Mouse (Mus musculus): ENCODE measurements around the gene Hapln2. TPM values are rescaled to one million over a fixed set of nuclear protein-coding genes. Genes with fewer than 3 reads are reported as not detected.

Hapln2 gene
- total and polyA plus RNA-seq, 3 experiments, result not detected

GRCm38 (mm10) chr3:87987633-87988032 is 39.8 kb downstream of the Hapln2 start (continued):
- no peak for TF ChIP-seq USF1 (IDR thresholded peaks at IDR 0.05; ENCODE audit: low read depth, low read length)
- peak; percentile 88 for TF ChIP-seq TBP (IDR thresholded peaks at IDR 0.05; ENCODE audit: low read depth, low read length)
- peak; percentile 73 to 86 for TF ChIP-seq POLR2A (IDR thresholded peaks at IDR 0.05; ENCODE audit: control insufficient read depth in 1 of 2, insufficient read depth in 1 of 2, low read depth in 1 of 2, low read length in 2 of 2, poor library complexity in 1 of 2)
- TF ChIP-seq ETS1 (IDR thresholded peaks at IDR 0.05; ENCODE audit: low read depth, low read length), result no peak
- no peak for TF ChIP-seq UBTF (IDR thresholded peaks at IDR 0.05; ENCODE audit: borderline replicate concordance, insufficient read depth, low read depth, low read length)
- TF ChIP-seq MYC (IDR thresholded peaks at IDR 0.05; ENCODE audit: low read depth, low read length), result no peak
- no peak for TF ChIP-seq GATA1 (IDR thresholded peaks at IDR 0.05; ENCODE audit: low read depth, low read length)
- peak; percentile 33; the same call in 1 of the 2 replicates for TF ChIP-seq MYB (IDR thresholded peaks at IDR 0.05; ENCODE audit: low read depth, low read length)
- no peak for TF ChIP-seq CHD2 (IDR thresholded peaks at IDR 0.05; ENCODE audit: low read length)
- TF ChIP-seq HCFC1 (IDR thresholded peaks at IDR 0.05; ENCODE audit: low read depth, low read length), result peak; percentile 76
- no peak for TF ChIP-seq E2F4 (IDR thresholded peaks at IDR 0.05; ENCODE audit: borderline replicate concordance, low read depth, low read length)
- TF ChIP-seq NELFE (IDR thresholded peaks at IDR 0.05; ENCODE audit: low read depth, low read length), result peak; percentile 75

- Histone ChIP-seq H3K27ac (ENCODE audit: control insufficient read depth, low read depth, low read length) (peak overlapping the region; percentile 60), H3K79me2 (ENCODE audit: control insufficient read depth, insufficient read depth, low read length, poor library complexity) (no peaks in the 10 kb centered on the region), H3K4me3 (ENCODE audit: control insufficient read depth in 1 of 2, insufficient read depth in 1 of 2, low read depth in 2 of 2, low read length in 2 of 2) (peak overlapping the region; percentile 56 to 62), H3K27me3 (ENCODE audit: control insufficient read depth in 1 of 2, insufficient read depth in 2 of 2, low read length in 2 of 2) (no peaks in the 10 kb centered on the region), H3K9me3 (replicated peaks; ENCODE audit: insufficient read depth, low read length) (no peaks in the 10 kb centered on the region), H3K36me3 (ENCODE audit: control insufficient read depth in 1 of 2, insufficient read depth in 2 of 2, low read length in 2 of 2) (no peaks in the 10 kb centered on the region; a peak in 1 of 4 replicates), H3K9ac (ENCODE audit: control insufficient read depth, low read depth, low read length, poor library complexity, severe bottlenecking) (peak overlapping the region; percentile 72), H3K4me1 (ENCODE audit: control insufficient read depth in 1 of 2, insufficient read depth in 2 of 2, low read length in 2 of 2) (no peaks in the 10 kb centered on the region; a peak in 2 of 4 replicates)
- peak; percentile 97 for DNase-seq (ENCODE audit: low read depth, low spot score)
- no peak for TF ChIP-seq UBTF (IDR thresholded peaks at IDR 0.05; ENCODE audit: borderline replicate concordance, insufficient read depth, low read depth, low read length)
- no peak for TF ChIP-seq POLR2AphosphoS5 (IDR thresholded peaks at IDR 0.05; ENCODE audit: borderline replicate concordance, low read depth, low read length)
- no peak for TF ChIP-seq CHD2 (IDR thresholded peaks at IDR 0.05; ENCODE audit: low read length)
- TF ChIP-seq GABPA (IDR thresholded peaks at IDR 0.05; ENCODE audit: low read depth, low read length), result no peak
- no peak for TF ChIP-seq ZMIZ1 (IDR thresholded peaks at IDR 0.05; ENCODE audit: low read depth, low read length)
- TF ChIP-seq POLR2AphosphoS2 (IDR thresholded peaks at IDR 0.05; ENCODE audit: low read length), result no peak
- 0 out of 2 replicates have a peak, but pooled peaks have one; percentile 1 for TF ChIP-seq NRF1 (IDR thresholded peaks at IDR 0.05; ENCODE audit: insufficient read depth, low read depth, low read length, poor library complexity, severe bottlenecking)
- TF ChIP-seq RAD21 (IDR thresholded peaks at IDR 0.05; ENCODE audit: low read depth, low read length), result peak; percentile 74
- TF ChIP-seq NELFE (IDR thresholded peaks at IDR 0.05; ENCODE audit: low read depth, low read length), result no peak
- TF ChIP-seq EP300 (IDR thresholded peaks at IDR 0.05; ENCODE audit: low read depth in 1 of 2, low read length in 2 of 2), result no peak
- no peak for TF ChIP-seq KAT2A (conservative IDR thresholded peaks at IDR 0.05; ENCODE audit: low read depth, low read length)
- TF ChIP-seq ETS1 (IDR thresholded peaks at IDR 0.05; ENCODE audit: low read depth, low read length), result no peak
- no peak; the same call in 1 of the 2 replicates for TF ChIP-seq MAZ (IDR thresholded peaks at IDR 0.05; ENCODE audit: low read depth, low read length)
- TF ChIP-seq MXI1 (IDR thresholded peaks at IDR 0.05; ENCODE audit: low read depth, low read length), result peak; percentile 52; the same call in 1 of the 2 replicates
- TF ChIP-seq ELF1 (IDR thresholded peaks at IDR 0.05; ENCODE audit: low read depth, low read length), result no peak
- TF ChIP-seq ZC3H11A (IDR thresholded peaks at IDR 0.05; ENCODE audit: low read depth, low read length), result peak; percentile 51
- TF ChIP-seq TCF12 (IDR thresholded peaks at IDR 0.05; ENCODE audit: low read depth, low read length), result no peak
- no peak for TF ChIP-seq MEF2A (IDR thresholded peaks at IDR 0.05; ENCODE audit: extremely low read depth, insufficient replicate concordance, low read depth, low read length, poor library complexity, severe bottlenecking)
- TF ChIP-seq SIN3A (IDR thresholded peaks at IDR 0.05; ENCODE audit: low read length), result peak; percentile 80; the same call in 1 of the 2 replicates
- TF ChIP-seq CTCF (IDR thresholded peaks at IDR 0.05 in 2 of 3, conservative IDR thresholded peaks at IDR 0.05 in 1 of 3; ENCODE audit: control insufficient read depth in 1 of 3, insufficient read depth in 1 of 3, low read depth in 2 of 3, low read length in 3 of 3, poor library complexity in 1 of 3, severe bottlenecking in 1 of 3), result peak; percentile 95 to 99 (median 97); a peak in 5 of 6 replicates
- no peak for TF ChIP-seq USF1 (IDR thresholded peaks at IDR 0.05; ENCODE audit: low read depth, low read length)
- no peak for TF ChIP-seq CHD1 (IDR thresholded peaks at IDR 0.05; ENCODE audit: low read depth, low read length)
- TF ChIP-seq MYB (IDR thresholded peaks at IDR 0.05; ENCODE audit: low read depth, low read length), result no peak
- TF ChIP-seq ZNF384 (IDR thresholded peaks at IDR 0.05; ENCODE audit: low read depth, low read length), result no peak
- TF ChIP-seq RCOR1 (IDR thresholded peaks at IDR 0.05; ENCODE audit: low read depth, low read length), result no peak
- TF ChIP-seq POLR2A (IDR thresholded peaks at IDR 0.05; ENCODE audit: control insufficient read depth in 1 of 2, insufficient read depth in 1 of 2, low read depth in 1 of 2, low read length in 2 of 2, poor library complexity in 1 of 2), result no peak
- no peak for TF ChIP-seq MAX (IDR thresholded peaks at IDR 0.05; ENCODE audit: low read length)
- TF ChIP-seq HCFC1 (IDR thresholded peaks at IDR 0.05; ENCODE audit: low read depth, low read length), result peak; percentile 58
- no peak for TF ChIP-seq ZKSCAN1 (IDR thresholded peaks at IDR 0.05; ENCODE audit: low read depth, low read length)
Measured at GRCm38 (mm10) chr3:87986868-87987267, 40.5 kb downstream of the Hapln2 start.
